Mouse (Mus musculus) embryo, embryonic 9.5 days (tissue): ENCODE results near the gene Pex14.
"Not testable (repeated sequence)": the region's sequence is repeated elsewhere in the genome, so short reads cannot be mapped to it uniquely, and the experiment has no call there.

ENCODE experiments used
- DNase-seq: peaks from one replicate; pipeline ENCODE4 v3.0.0-alpha.2; 2017; ENCODE audit errors: extremely low spot score

The Pex14 gene

GRCm38 (mm10) chr4:149103875-149104561, 4.3 kb upstream of the Pex14 start, which contains the start of gene Dffa:
TSS of gene Dffa (plus strand) at chr4:149104146.
- DNase-seq = peak; percentile 92

GRCm38 (mm10) chr4:149101456-149101855, 1.8 kb upstream of the Pex14 start:
- DNase-seq = no peak

GRCm38 (mm10) chr4:149100449-149100848, 773 bp upstream of the Pex14 start:
- not testable (repeated sequence) for DNase-seq

- DNase-seq = peak; percentile 11
These were observed 1.1 kb downstream of the Pex14 start for GRCm38 (mm10) chr4:149098571-149098970.

- no peak for DNase-seq
These were observed 1.7 kb downstream of the Pex14 start for GRCm38 (mm10) chr4:149097956-149098355.

GRCm38 (mm10) chr4:149091364-149091763, 8.3 kb downstream of the Pex14 start:
- no peak for DNase-seq

- no peak for DNase-seq
These were observed 14.3 kb downstream of the Pex14 start for GRCm38 (mm10) chr4:149085381-149085780.

GRCm38 (mm10) chr4:149081528-149081927, 18.1 kb downstream of the Pex14 start:
- no peak for DNase-seq

GRCm38 (mm10) chr4:149080111-149080510, 19.6 kb downstream of the Pex14 start:
- no peak for DNase-seq

- DNase-seq = no peak
These were observed 20.0 kb downstream of the Pex14 start for GRCm38 (mm10) chr4:149079629-149080028.

GRCm38 (mm10) chr4:149078261-149078660, 21.4 kb downstream of the Pex14 start:
- DNase-seq = no peak

GRCm38 (mm10) chr4:149075871-149076575, 23.7 kb downstream of the Pex14 start:
- DNase-seq = peak; percentile 74

GRCm38 (mm10) chr4:149075073-149075472, 24.6 kb downstream of the Pex14 start:
- no peak for DNase-seq

- DNase-seq = no peak
These were observed 32.8 kb downstream of the Pex14 start for GRCm38 (mm10) chr4:149066672-149067551.

GRCm38 (mm10) chr4:149064061-149064854, 35.4 kb downstream of the Pex14 start:
- no peak for DNase-seq

GRCm38 (mm10) chr4:149062406-149063318, 37.0 kb downstream of the Pex14 start:
- DNase-seq = no peak

GRCm38 (mm10) chr4:149061432-149061718, 38.3 kb downstream of the Pex14 start:
- no peak for DNase-seq

- DNase-seq = no peak
These were observed 38.9 kb downstream of the Pex14 start for GRCm38 (mm10) chr4:149060621-149061431.

- no peak for DNase-seq
These were observed 40.0 kb downstream of the Pex14 start for GRCm38 (mm10) chr4:149059713-149060112.

GRCm38 (mm10) chr4:149058298-149058697, 41.4 kb downstream of the Pex14 start:
- no peak for DNase-seq
